Mouse (Mus musculus): Measurements from ENCODE around the gene Senp7. TPM values are rescaled to one million over a fixed set of nuclear protein-coding genes. Genes with fewer than 3 reads are reported as not detected.
"Not testable (repeated sequence)": the region's sequence is repeated elsewhere in the genome, so short reads cannot be mapped to it uniquely, and the experiment has no call there.

Senp7 gene
- polyA plus RNA-seq, 1 experiment from 2014 or later, result 31.5 TPM

GRCm38 (mm10) chr16:56137672-56138071 lies 89.5 kb downstream of the Senp7 start:
- not testable (repeated sequence) for H3K9ac ChIP-seq (ENCODE audit: low read depth, low read length); H3K27ac ChIP-seq (replicated peaks; ENCODE audit: low read depth, low read length); H3K9me3 ChIP-seq (ENCODE audit: control insufficient read depth, low read length); H3K4me1 ChIP-seq (ENCODE audit: control insufficient read depth, insufficient read depth, low read length); H3K36me3 ChIP-seq (ENCODE audit: control insufficient read depth, insufficient read depth, low read length); ATAC-seq (ENCODE audit: low read depth); DNase-seq (ENCODE audit: low spot score); H3K4me2 ChIP-seq (ENCODE audit: low read depth, low read length); H3K4me3 ChIP-seq (ENCODE audit: low read depth, low read length); H3K27me3 ChIP-seq (replicated peaks; ENCODE audit: control insufficient read depth, insufficient read depth, low read length)
- WGBS, result 92% methylated on average over 5 of the region's 5 CpGs

GRCm38 (mm10) chr16:56139921-56140320 lies 91.8 kb downstream of the Senp7 start:
- Histone ChIP-seq H3K27ac (replicated peaks; ENCODE audit: low read depth, low read length) (no peak overlapping the region), H3K4me2 (ENCODE audit: low read depth, low read length) (no peak overlapping the region), H3K27me3 (replicated peaks; ENCODE audit: control insufficient read depth, insufficient read depth, low read length) (no peaks in the 10 kb centered on the region), H3K4me3 (ENCODE audit: low read depth, low read length) (no peak overlapping the region), H3K9me3 (ENCODE audit: control insufficient read depth, low read length) (no peaks in the 10 kb centered on the region), H3K9ac (ENCODE audit: low read depth, low read length) (no peak overlapping the region), H3K4me1 (ENCODE audit: control insufficient read depth, insufficient read depth, low read length) (no peaks in the 10 kb centered on the region), H3K36me3 (ENCODE audit: control insufficient read depth, insufficient read depth, low read length) (0 out of 2 replicates have a peak, but pooled peaks cover 9% of the 10 kb centered on the region)
- ATAC-seq (ENCODE audit: low read depth) (no peak), DNase-seq (ENCODE audit: low spot score) (no peak)
- 84% methylated on average over 3 of the region's 3 CpGs for WGBS

- Histone ChIP-seq H3K9me3 (ENCODE audit: control insufficient read depth, low read length) (no peaks in the 10 kb centered on the region), H3K27ac (replicated peaks; ENCODE audit: low read depth, low read length) (no peak overlapping the region), H3K4me2 (ENCODE audit: low read depth, low read length) (no peak overlapping the region), H3K4me3 (ENCODE audit: low read depth, low read length) (no peak overlapping the region), H3K4me1 (ENCODE audit: control insufficient read depth, insufficient read depth, low read length) (no peaks in the 10 kb centered on the region), H3K36me3 (ENCODE audit: control insufficient read depth, insufficient read depth, low read length) (peaks cover 13% of the 10 kb centered on the region; the same call in 1 of the 2 replicates), H3K27me3 (replicated peaks; ENCODE audit: control insufficient read depth, insufficient read depth, low read length) (no peaks in the 10 kb centered on the region), H3K9ac (ENCODE audit: low read depth, low read length) (no peak overlapping the region)
- ATAC-seq (ENCODE audit: low read depth) (no peak), DNase-seq (ENCODE audit: low spot score) (no peak)
- WGBS, result 97% methylated on average over 17 of the region's 17 CpGs
These were observed 96.9 kb downstream of the Senp7 start for GRCm38 (mm10) chr16:56144876-56145555.

- peaks cover 5% of the 10 kb centered on the region; the same call in 1 of the 2 replicates for H3K36me3 ChIP-seq (ENCODE audit: control insufficient read depth, insufficient read depth, low read length)
- ATAC-seq (ENCODE audit: low read depth) (no peak), DNase-seq (ENCODE audit: low spot score) (no peak)
- H3K4me3 ChIP-seq (ENCODE audit: low read depth, low read length), result no peak overlapping the region
- WGBS, result 29% methylated on average over 2 of the region's 2 CpGs
- no peak overlapping the region for H3K9ac ChIP-seq (ENCODE audit: low read depth, low read length)
- no peaks in the 10 kb centered on the region for H3K9me3 ChIP-seq (ENCODE audit: control insufficient read depth, low read length)
- no peaks in the 10 kb centered on the region for H3K27me3 ChIP-seq (replicated peaks; ENCODE audit: control insufficient read depth, insufficient read depth, low read length)
- H3K4me1 ChIP-seq (ENCODE audit: control insufficient read depth, insufficient read depth, low read length), result no peaks in the 10 kb centered on the region
- H3K27ac ChIP-seq (replicated peaks; ENCODE audit: low read depth, low read length), result no peak overlapping the region
- no peak overlapping the region for H3K4me2 ChIP-seq (ENCODE audit: low read depth, low read length)
These were observed 99.5 kb downstream of the Senp7 start for GRCm38 (mm10) chr16:56147679-56148078.

GRCm38 (mm10) chr16:56163466-56163865 lies 115.3 kb downstream of the Senp7 start:
- H3K27ac ChIP-seq (replicated peaks; ENCODE audit: low read depth, low read length), result no peak overlapping the region
- H3K9ac ChIP-seq (ENCODE audit: low read depth, low read length), result no peak overlapping the region
- peaks cover 23% of the 10 kb centered on the region for H3K36me3 ChIP-seq (ENCODE audit: control insufficient read depth, insufficient read depth, low read length)
- H3K9me3 ChIP-seq (ENCODE audit: control insufficient read depth, low read length), result no peaks in the 10 kb centered on the region
- H3K4me3 ChIP-seq (ENCODE audit: low read depth, low read length), result no peak overlapping the region
- 79% methylated on average over 7 of the region's 7 CpGs for WGBS
- no peak overlapping the region for H3K4me2 ChIP-seq (ENCODE audit: low read depth, low read length)
- no peaks in the 10 kb centered on the region for H3K4me1 ChIP-seq (ENCODE audit: control insufficient read depth, insufficient read depth, low read length)
- DNase-seq (ENCODE audit: low spot score) (no peak), ATAC-seq (ENCODE audit: low read depth) (no peak)
- no peaks in the 10 kb centered on the region for H3K27me3 ChIP-seq (replicated peaks; ENCODE audit: control insufficient read depth, insufficient read depth, low read length)

- no peak for ATAC-seq (ENCODE audit: low read depth)
- Histone ChIP-seq H3K27me3 (replicated peaks; ENCODE audit: control insufficient read depth, insufficient read depth, low read length) (no peaks in the 10 kb centered on the region), H3K9me3 (ENCODE audit: control insufficient read depth, low read length) (no peaks in the 10 kb centered on the region), H3K4me1 (ENCODE audit: control insufficient read depth, insufficient read depth, low read length) (no peaks in the 10 kb centered on the region), H3K4me2 (ENCODE audit: low read depth, low read length) (no peak overlapping the region), H3K4me3 (ENCODE audit: low read depth, low read length) (no peak overlapping the region), H3K9ac (ENCODE audit: low read depth, low read length) (no peak overlapping the region), H3K36me3 (ENCODE audit: control insufficient read depth, insufficient read depth, low read length) (peaks cover 44% of the 10 kb centered on the region), H3K27ac (replicated peaks; ENCODE audit: low read depth, low read length) (no peak overlapping the region)
- no peak for DNase-seq (ENCODE audit: low spot score)
These were observed 122.1 kb downstream of the Senp7 start for GRCm38 (mm10) chr16:56170247-56170646.

- ATAC-seq (ENCODE audit: low read depth) (no peak), DNase-seq (ENCODE audit: low spot score) (peak; percentile 6)
- no peak overlapping the region for H3K9ac ChIP-seq (ENCODE audit: low read depth, low read length)
These were observed 127.9 kb downstream of the Senp7 start for GRCm38 (mm10) chr16:56175867-56176581.

GRCm38 (mm10) chr16:56186863-56187262 lies 138.7 kb downstream of the Senp7 start:
- no peaks in the 10 kb centered on the region for H3K4me1 ChIP-seq (ENCODE audit: control insufficient read depth, insufficient read depth, low read length)
- 78% methylated on average over 4 of the region's 4 CpGs for WGBS
- ATAC-seq (ENCODE audit: low read depth) (no peak), DNase-seq (ENCODE audit: low spot score) (no peak)
- H3K36me3 ChIP-seq (ENCODE audit: control insufficient read depth, insufficient read depth, low read length), result peaks cover 64% of the 10 kb centered on the region
- H3K4me3 ChIP-seq (ENCODE audit: low read depth, low read length), result no peak overlapping the region
- no peak overlapping the region for H3K9ac ChIP-seq (ENCODE audit: low read depth, low read length)
- no peak overlapping the region for H3K27ac ChIP-seq (replicated peaks; ENCODE audit: low read depth, low read length)
- H3K4me2 ChIP-seq (ENCODE audit: low read depth, low read length), result no peak overlapping the region
- H3K9me3 ChIP-seq (ENCODE audit: control insufficient read depth, low read length), result 0 out of 2 replicates have a peak, but pooled peaks cover 5% of the 10 kb centered on the region
- no peaks in the 10 kb centered on the region for H3K27me3 ChIP-seq (replicated peaks; ENCODE audit: control insufficient read depth, insufficient read depth, low read length)

More at GRCm38 (mm10) chr16:56175867-56176581, 127.9 kb downstream of the Senp7 start:
- no peak overlapping the region for H3K4me3 ChIP-seq (ENCODE audit: low read depth, low read length)
- WGBS, result 66% methylated on average over 8 of the region's 8 CpGs
- no peak overlapping the region for H3K27ac ChIP-seq (replicated peaks; ENCODE audit: low read depth, low read length)
- no peak overlapping the region for H3K4me2 ChIP-seq (ENCODE audit: low read depth, low read length)
- H3K27me3 ChIP-seq (replicated peaks; ENCODE audit: control insufficient read depth, insufficient read depth, low read length), result no peaks in the 10 kb centered on the region
- peaks cover 44% of the 10 kb centered on the region for H3K36me3 ChIP-seq (ENCODE audit: control insufficient read depth, insufficient read depth, low read length)
- H3K4me1 ChIP-seq (ENCODE audit: control insufficient read depth, insufficient read depth, low read length), result no peaks in the 10 kb centered on the region
- H3K9me3 ChIP-seq (ENCODE audit: control insufficient read depth, low read length), result no peaks in the 10 kb centered on the region

Measured in embryonic facial prominence, embryonic 14.5 days (tissue).